Mouse (Mus musculus): ENCODE measurements around the gene Arvcf. TPM values are rescaled to one million over a fixed set of nuclear protein-coding genes. Genes with fewer than 3 reads are reported as not detected.
A peak's percentile ranks its signal among the peaks of the same experiment; 100 is the strongest.

Gene Arvcf
- total and polyA plus RNA-seq, 3 experiments = 9.1 to 14.5 TPM; not detected in 1

- TF ChIP-seq HCFC1 (IDR thresholded peaks at IDR 0.05; ENCODE audit: low read depth, low read length) (peak; percentile 71), MAX (IDR thresholded peaks at IDR 0.05; ENCODE audit: low read length) (peak; percentile 48), SIN3A (IDR thresholded peaks at IDR 0.05; ENCODE audit: low read length) (peak; percentile 74), NELFE (IDR thresholded peaks at IDR 0.05; ENCODE audit: low read depth, low read length) (peak; percentile 61)
These were observed 78.3 kb downstream of the Arvcf start, which contains the start of gene Txnrd2 (continued) for GRCm38 (mm10) chr16:18426215-18426791.

GRCm38 (mm10) chr16:18426802-18427280, 78.9 kb downstream of the Arvcf start, which contains the start of gene Comt:
Gene Comt, minus strand, starts transcription at chr16:18426852.
- Histone ChIP-seq H3K4me3 (ENCODE audit: control insufficient read depth in 1 of 2, insufficient read depth in 1 of 2, low read depth in 2 of 2, low read length in 2 of 2) (peak within 1 kb of the TSS; percentile 80 to 100), H3K27ac (ENCODE audit: control insufficient read depth, low read depth, low read length) (peak within 1 kb of the TSS; percentile 52), H3K9ac (ENCODE audit: control insufficient read depth, low read depth, low read length, poor library complexity, severe bottlenecking) (peak within 1 kb of the TSS; percentile 88), H3K79me2 (ENCODE audit: control insufficient read depth, insufficient read depth, low read length, poor library complexity) (peaks cover 30% of the 10 kb centered on the region), H3K27me3 (ENCODE audit: control insufficient read depth in 1 of 2, insufficient read depth in 2 of 2, low read length in 2 of 2) (no peaks in the 10 kb centered on the region), H3K36me3 (ENCODE audit: control insufficient read depth in 1 of 2, insufficient read depth in 2 of 2, low read length in 2 of 2) (peaks cover 0 to 43% of the 10 kb centered on the region in 2 experiments; a peak in 3 of 4 replicates), H3K4me1 (ENCODE audit: control insufficient read depth in 1 of 2, insufficient read depth in 2 of 2, low read length in 2 of 2) (peaks cover 35 to 42% of the 10 kb centered on the region in 2 experiments), H3K9me3 (replicated peaks; ENCODE audit: insufficient read depth, low read length) (no peaks in the 10 kb centered on the region)
- no peak; the same call in 1 of the 2 replicates for TF ChIP-seq SIN3A (IDR thresholded peaks at IDR 0.05; ENCODE audit: low read length)
- TF ChIP-seq MAFK (IDR thresholded peaks at IDR 0.05; ENCODE audit: borderline replicate concordance, low read depth, low read length) = no peak
- DNase-seq (ENCODE audit: low read depth, low spot score) = peak; percentile 53

GRCm38 (mm10) chr16:18428011-18428515, 80.1 kb downstream of the Arvcf start:
- Histone ChIP-seq H3K9ac (ENCODE audit: control insufficient read depth, low read depth, low read length, poor library complexity, severe bottlenecking) (peak overlapping the region; percentile 62), H3K79me2 (ENCODE audit: control insufficient read depth, insufficient read depth, low read length, poor library complexity) (peaks cover 30% of the 10 kb centered on the region), H3K4me1 (ENCODE audit: control insufficient read depth in 1 of 2, insufficient read depth in 2 of 2, low read length in 2 of 2) (peaks cover 35 to 42% of the 10 kb centered on the region in 2 experiments), H3K4me3 (ENCODE audit: control insufficient read depth in 1 of 2, insufficient read depth in 1 of 2, low read depth in 2 of 2, low read length in 2 of 2) (peak overlapping the region; percentile 36 to 46), H3K27ac (ENCODE audit: control insufficient read depth, low read depth, low read length) (peak overlapping the region; percentile 93), H3K36me3 (ENCODE audit: control insufficient read depth in 1 of 2, insufficient read depth in 2 of 2, low read length in 2 of 2) (peaks cover 0 to 43% of the 10 kb centered on the region in 2 experiments; a peak in 3 of 4 replicates), H3K9me3 (replicated peaks; ENCODE audit: insufficient read depth, low read length) (no peaks in the 10 kb centered on the region), H3K27me3 (ENCODE audit: control insufficient read depth in 1 of 2, insufficient read depth in 2 of 2, low read length in 2 of 2) (no peaks in the 10 kb centered on the region)
- TF ChIP-seq ELF1 (IDR thresholded peaks at IDR 0.05; ENCODE audit: low read depth, low read length) (no peak), MYC (IDR thresholded peaks at IDR 0.05; ENCODE audit: low read depth, low read length) (no peak), USF1 (IDR thresholded peaks at IDR 0.05; ENCODE audit: low read depth, low read length) (no peak), TCF12 (IDR thresholded peaks at IDR 0.05; ENCODE audit: low read depth, low read length) (no peak), TBP (IDR thresholded peaks at IDR 0.05; ENCODE audit: low read depth, low read length) (no peak), NELFE (IDR thresholded peaks at IDR 0.05; ENCODE audit: low read depth, low read length) (no peak)
- no peak for DNase-seq (ENCODE audit: low read depth, low spot score)

All from MEL (cell line).